Mouse (Mus musculus) layer of hippocampus, adult 9-10 months (tissue): ENCODE measurements around the gene Bcam.

ENCODE experiments used
- DNase-seq: peaks from one replicate; pipeline ENCODE4 v3.0.0; 2022; ENCODE audit warnings: low spot score

The Bcam gene

DNA sequence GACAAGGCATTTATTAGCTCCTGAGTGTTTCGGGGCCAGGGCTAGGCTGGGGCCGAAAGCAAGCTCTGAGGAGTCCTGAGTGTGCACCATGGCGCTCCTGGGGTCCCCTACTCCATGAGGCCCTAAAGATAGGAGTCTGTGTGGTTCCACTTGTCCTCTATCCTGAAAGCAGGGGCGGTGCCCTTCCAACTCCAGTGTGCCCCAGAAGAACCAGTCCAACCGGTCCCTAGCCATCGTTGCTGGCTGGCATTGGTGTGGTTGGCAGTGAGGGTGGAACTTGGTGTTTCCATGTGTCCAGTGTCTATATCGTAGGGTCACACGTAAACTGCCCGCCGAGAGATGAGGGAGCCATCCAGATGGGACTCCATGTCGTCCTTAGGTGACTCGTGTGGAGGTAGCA is 46.6 kb downstream of the Bcam start:
- DNase-seq: no peak

DNA sequence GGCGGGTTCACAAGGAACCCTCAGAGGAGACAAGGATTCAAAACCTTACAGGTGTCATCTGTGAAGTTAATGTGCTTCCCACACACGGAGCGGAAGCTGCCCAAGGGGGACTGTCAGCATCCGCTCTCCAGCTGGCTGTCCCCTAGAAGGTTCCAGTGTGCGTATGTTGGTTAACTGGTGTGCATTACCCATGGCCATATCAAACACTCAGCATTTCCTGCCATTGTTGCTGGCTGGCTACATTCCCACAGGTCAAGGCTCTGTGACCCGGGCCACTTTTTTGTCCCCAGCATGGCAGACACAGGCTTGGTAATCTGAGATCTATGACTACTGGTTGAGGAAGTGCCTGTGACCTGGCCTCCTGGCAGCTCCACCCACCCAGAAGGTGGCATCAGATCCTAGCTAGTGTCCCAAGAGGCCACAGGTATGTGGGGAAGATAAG is 48.0 kb downstream of the Bcam start:
- DNase-seq: no peak

DNA sequence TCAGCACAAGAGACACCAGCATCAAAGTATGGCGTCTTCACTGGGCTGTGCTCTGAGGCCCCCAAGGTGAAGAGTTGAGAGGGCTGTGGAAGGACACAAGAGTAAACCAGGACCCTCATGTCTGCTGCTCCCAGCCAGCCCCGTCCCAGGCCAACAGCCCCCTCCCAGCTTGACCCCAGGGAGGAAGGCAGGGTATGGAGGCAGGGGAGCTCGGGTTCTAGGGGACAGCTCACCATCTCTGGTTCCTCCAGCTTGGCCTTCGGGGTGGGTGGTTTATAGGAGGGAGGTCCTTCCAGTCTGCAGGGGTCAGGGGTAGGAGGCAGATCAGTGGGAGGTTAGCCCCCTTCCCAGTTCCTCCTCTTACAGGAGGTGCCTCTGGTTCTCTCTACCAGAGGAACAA is 51.6 kb downstream of the Bcam start:
- no peak for DNase-seq

DNA sequence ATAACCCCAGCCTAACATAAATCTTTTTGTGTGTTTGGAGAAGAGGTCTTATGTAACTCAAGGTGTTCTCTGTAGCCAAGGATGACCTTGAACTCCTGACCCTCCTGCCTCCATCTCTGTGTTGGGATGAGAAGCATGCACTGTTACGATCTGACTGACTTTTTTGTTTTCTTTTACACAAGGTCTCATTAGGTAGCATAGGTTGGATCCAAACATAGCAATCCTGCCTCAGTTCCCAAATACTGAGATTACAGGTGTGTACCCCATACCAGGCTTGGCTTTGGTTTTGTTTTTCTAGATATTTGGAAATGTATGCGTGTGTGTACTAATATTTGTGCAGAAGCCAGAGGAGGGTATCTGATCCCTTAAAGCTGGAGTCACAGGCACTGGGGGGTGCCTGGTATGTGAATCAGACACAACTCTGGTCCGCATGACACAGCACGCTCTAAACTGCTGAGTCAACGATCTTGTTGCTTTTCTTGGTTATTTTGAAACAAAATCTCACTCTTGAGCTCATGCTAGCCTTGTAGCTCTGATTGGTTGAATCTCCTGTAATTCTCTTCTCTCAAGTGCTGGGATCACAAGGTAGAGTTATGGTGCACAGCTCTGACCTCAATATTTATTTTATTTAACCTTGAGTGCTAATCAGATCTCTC is 52.4 kb downstream of the Bcam start:
- no peak for DNase-seq

DNA sequence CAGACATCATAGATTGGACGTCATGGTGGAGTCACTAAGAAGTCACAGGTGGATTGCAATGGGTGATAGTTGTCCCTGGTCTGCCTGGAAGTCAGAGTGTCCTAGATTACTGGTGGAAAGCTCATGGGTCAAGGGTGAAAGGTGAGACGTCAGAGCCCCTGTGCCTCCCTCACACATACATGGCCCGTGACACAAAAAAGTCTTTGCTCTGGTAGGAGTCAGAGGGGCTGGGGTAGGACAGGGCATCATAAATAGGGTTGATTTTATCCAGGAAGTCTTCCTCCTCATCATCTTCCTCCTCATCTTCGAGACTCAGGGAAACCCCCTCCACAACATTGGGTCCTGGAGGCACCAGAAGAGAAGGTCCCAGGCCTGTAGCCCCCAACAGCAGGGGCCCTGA is 53.5 kb downstream of the Bcam start:
- no peak for DNase-seq

DNA sequence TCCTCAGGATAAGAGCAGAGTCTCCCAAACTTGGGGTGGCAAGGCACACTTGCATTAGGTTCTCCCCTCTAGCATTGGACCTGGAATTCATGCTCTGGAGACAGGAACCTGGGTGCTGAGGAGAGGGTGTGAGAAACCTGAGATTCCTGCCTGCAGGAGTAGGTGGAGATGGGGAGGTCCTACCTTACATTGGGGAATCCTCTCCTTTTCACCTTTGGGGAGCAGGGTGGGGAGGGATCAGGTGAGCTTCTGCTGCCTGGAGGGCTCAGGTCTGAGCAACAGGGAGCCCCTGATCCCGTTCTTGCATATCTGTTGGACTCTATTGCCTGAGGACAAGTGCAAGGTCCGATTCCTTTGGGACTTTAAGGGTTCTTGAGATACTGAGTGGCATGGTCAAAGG is 54.0 kb downstream of the Bcam start:
- no peak for DNase-seq

DNA sequence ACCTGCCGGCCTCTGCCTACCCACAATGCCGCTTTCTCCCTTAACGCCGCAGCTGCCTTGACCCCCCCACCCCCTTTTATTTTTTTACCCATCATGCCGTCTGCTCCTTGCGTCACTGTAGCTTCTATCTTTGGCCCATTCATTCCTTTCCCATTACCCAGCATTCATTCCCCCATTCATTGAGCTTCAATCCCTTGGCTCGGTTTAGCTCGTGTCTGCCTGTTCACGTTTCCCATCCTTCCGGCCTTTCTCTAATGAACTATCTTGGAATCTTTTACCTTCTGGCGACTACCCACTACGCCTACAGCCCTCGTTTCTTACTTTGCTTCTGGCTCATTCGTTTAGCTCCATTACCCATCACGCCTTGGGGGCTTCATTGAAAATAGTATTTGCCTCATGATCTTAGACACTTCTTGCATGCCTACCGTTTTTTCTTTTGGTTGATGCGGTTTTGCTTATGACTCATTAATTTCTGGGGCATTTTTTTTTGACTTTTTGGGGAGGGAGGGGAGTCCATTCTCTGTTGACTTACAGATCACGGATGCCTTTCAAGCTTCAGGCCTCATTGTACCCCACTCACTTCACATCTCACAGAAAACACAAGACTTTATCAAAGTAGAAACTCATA is 54.6 kb downstream of the Bcam start:
- DNase-seq: no peak

DNA sequence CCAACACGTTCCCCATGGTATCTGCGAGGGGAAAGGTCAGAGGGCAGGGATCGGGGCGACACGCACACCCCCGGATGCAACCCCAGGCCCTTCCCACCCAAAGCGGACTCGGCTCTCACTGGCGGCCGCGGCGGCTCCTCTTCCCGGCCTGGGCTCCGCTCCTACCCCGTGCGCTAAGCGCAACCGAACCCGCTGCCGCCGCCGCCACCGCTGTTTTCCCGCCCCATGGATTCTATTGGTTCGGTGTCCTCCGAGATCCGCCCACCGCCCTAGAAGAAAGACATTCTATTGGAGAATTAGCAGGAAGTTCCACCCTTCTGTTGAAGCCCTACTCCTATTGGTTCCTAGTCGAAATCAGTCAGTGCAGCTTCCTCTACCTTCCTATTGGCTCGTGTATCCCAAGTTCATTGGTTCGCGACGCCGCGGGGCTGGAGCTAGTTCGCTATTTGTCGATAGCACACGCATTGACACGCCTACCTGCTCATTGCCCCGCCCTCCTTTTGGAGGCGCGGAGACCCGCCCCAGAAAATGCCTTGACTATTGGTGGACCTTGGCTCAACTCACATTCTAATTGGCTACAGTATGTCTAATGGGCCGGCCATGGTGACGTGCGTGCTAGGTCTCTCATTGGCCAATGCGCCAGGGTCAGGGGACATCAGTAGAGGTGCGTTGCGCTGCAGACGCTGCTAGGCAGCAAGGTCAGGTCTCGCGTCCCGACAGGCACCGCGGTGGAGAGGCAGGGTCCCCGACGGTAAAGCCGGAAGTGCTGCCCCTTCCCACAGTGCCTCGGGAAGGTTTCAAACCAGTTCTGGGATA is 55.4 kb downstream of the Bcam start, which contains the start of gene Tomm40:
Gene Tomm40, minus strand, starts transcription at position 200 of the 816 bp plus-strand sequence.
- peak; percentile 100 for DNase-seq

DNA sequence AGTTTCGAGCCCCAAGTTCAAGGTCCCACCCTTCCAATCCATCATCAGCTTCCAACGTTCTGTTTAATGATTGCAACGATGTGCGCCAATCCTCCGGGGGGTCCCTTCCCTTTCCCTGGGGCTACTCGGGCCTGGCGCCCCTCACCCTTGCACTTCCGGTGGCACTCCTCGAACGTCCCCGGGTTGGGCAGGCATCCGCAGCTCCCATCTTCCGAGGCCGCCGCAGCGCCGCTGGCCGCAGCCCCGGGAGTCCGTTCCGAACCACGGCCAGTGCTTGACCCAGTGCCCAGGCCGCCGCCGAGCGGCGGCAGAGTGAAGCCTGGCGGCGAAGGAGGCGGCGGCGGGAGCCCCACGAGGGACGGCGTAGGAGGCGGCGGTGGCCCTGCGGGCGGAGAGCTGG is 56.0 kb downstream of the Bcam start:
- DNase-seq: no peak

DNA sequence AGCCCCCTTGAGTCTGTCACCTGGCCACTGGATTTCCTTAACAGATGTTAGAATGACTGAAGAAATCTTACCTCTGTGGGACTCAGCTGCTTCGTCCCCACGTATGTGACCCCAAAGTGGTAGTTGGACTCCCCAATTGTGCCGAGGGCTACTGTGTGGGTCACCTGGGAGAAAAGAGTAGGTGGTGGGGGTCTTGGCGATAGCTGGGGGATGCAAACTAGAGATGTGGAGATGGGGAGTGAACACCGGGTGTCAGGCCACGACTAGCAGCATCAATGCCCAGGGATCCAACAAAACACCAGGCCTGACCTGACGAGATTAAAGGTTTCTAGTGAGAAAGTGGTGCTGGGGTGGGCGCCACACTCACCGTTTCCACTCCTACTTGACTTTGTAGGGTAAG is 57.2 kb downstream of the Bcam start:
- no peak for DNase-seq

DNA sequence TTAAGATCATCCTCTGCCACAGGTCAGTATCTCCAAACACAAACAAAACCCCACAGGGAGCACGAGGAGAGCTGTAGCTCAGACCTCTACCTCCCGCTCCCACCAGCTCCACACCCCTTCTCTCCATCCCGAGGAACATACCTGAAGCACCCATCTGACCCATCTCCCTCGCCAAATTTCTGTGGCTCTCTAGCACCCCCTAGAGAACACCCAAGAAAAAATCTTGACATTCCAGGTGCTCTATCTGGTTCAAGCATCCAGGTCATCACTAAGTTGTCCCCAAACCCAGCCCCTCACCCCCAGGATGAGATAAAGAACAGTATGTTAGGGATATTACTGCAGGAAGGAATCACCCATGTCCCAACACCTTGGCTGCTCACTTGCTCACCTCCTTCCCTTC is 57.6 kb downstream of the Bcam start:
- DNase-seq: no peak

DNA sequence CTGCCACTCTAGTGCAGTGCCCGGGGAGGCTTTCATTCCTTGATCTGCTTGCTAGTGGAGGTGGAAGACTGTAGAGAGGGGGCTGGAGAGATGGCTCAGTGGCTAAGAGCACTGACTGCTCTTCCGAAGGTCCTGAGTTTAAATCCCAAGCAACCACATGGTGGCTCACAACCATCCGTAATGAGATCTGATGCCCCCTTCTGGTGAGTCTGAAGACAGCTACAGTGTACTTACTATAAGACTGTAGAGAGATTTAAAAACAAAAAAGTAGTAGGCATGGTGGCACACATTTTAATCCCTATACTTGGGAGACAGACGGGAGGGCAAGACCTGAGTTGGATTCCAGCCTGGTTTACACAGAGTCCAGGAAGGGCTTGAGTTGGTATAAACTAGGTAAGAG is 58.4 kb downstream of the Bcam start:
- no peak for DNase-seq

DNA sequence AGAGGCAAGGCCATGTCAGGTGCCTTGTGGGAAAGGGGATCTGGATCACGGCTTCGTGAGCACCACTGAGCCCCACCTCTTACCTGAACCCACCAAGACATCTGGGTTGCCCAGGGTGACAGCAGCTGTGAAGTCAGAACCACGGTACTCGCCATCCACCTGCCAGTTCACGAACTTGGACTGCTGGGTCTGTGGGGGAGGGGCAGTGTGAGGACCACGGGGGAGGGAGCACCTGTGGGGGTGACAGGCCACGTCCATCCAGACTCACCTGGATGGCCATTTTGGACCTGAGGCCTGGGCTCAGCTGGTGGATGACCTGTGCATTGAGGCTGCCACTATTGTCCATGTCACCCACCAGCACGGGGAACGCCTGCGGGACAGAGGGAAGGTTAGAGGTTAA is 60.2 kb downstream of the Bcam start:
- no peak for DNase-seq
